Comparison of ENCODE assay signal across 16 mouse cellular contexts in genomic region chr15:73908246-73908645, GRCm38 (mm10).
"Had no signal": no experiment of that assay in that cellular context is flagged by ENCODE, and none has a peak within 500 bp of the region (broad histone marks: within the 10 kb centered on the region; RNA-seq: fewer than 3 reads in every experiment).

No protein-coding gene starts in this region.

- H3K4me1 ChIP-seq: neural tube, embryonic 12.5 days; neural tube, embryonic 13.5 days; neural tube, embryonic 15.5 days; stomach, embryonic 15.5 days had no signal

- H3K27ac ChIP-seq: neural tube, embryonic 12.5 days; neural tube, embryonic 13.5 days; neural tube, embryonic 15.5 days; stomach, embryonic 15.5 days; stomach, postnatal 0 days had no signal

- H3K36me3 ChIP-seq: neural tube, embryonic 12.5 days; neural tube, embryonic 13.5 days; neural tube, embryonic 15.5 days; stomach, embryonic 15.5 days had no signal

- H3K9ac ChIP-seq: neural tube, embryonic 12.5 days; neural tube, embryonic 13.5 days; neural tube, embryonic 15.5 days; stomach, embryonic 15.5 days had no signal

- H3K4me2 ChIP-seq: neural tube, embryonic 12.5 days; neural tube, embryonic 13.5 days; neural tube, embryonic 15.5 days; stomach, embryonic 15.5 days had no signal

- H3K27me3 ChIP-seq: neural tube, embryonic 12.5 days; neural tube, embryonic 13.5 days; neural tube, embryonic 15.5 days; stomach, embryonic 15.5 days had no signal

- H3K9me3 ChIP-seq: neural tube, embryonic 12.5 days; neural tube, embryonic 13.5 days; neural tube, embryonic 15.5 days; stomach, embryonic 15.5 days had no signal

- H3K4me3 ChIP-seq: neural tube, embryonic 12.5 days; neural tube, embryonic 13.5 days; neural tube, embryonic 15.5 days; stomach, embryonic 15.5 days had no signal

- DNase-seq: right cerebral cortex, adult 18-20 months; right cerebral cortex, postnatal 14 days; right cerebral cortex, postnatal 25 days; right cerebral cortex, postnatal 4 days; spleen, adult 18-20 months; thymus, adult 18-20 months; thymus, adult 2 months; thymus, postnatal 14 days; thymus, postnatal 25 days; thymus, postnatal 36 days; thymus, postnatal 4 days had no signal
